Mouse (Mus musculus) G1E (cell line): ENCODE measurements around the gene Cnn3. TPM values are rescaled to one million over a fixed set of nuclear protein-coding genes. Genes with fewer than 3 reads are reported as not detected.

Experiments used
- ATAC-seq: 2 replicates; pipeline ENCODE4 v1.8.0; 2016; ENCODE audit warnings: mild to moderate bottlenecking; ENCODE audit not compliant: insufficient number of reproducible peaks, poor library complexity, low FRiP score, severe bottlenecking; ENCODE audit errors: extremely low read depth
- DNase-seq: peaks from one replicate; pipeline ENCODE4 v3.0.0; 2012; ENCODE audit warnings: low spot score
- H3K27me3 ChIP-seq: 2 replicates; pipeline ENCODE4 v1.6.1; 2012; ENCODE audit warnings: mild to moderate bottlenecking, low read length, inconsistent platforms; ENCODE audit not compliant: insufficient read depth
- H3K36me3 ChIP-seq: replicated peaks from 2 replicates; pipeline ENCODE3; 2012; ENCODE audit warnings: mild to moderate bottlenecking, inconsistent platforms
- H3K4me1 ChIP-seq: 2 replicates; pipeline ENCODE4 v1.6.1; 2012; ENCODE audit warnings: low read depth, low read length, inconsistent platforms, mixed read lengths; ENCODE audit not compliant: insufficient read depth
- H3K4me3 ChIP-seq: 2 replicates; pipeline ENCODE4 v1.5.1; 2012; ENCODE audit warnings: low read depth, mild to moderate bottlenecking, inconsistent platforms, low read length, moderate library complexity, mixed read lengths
- H3K9me3 ChIP-seq: replicated peaks from 2 replicates; pipeline ENCODE4 v1.6.1; 2012; ENCODE audit warnings: inconsistent platforms
- CTCF ChIP-seq: IDR thresholded peaks from 2 replicates; pipeline ENCODE4 v1.5.1; 2012; ENCODE audit warnings: low read depth, low read length, inconsistent platforms, mixed read lengths
- GATA1 ChIP-seq: IDR thresholded peaks from 2 replicates; pipeline ENCODE4 v1.6.1; 2012; ENCODE audit warnings: borderline replicate concordance, low read length, inconsistent platforms, mixed read lengths
- GATA2 ChIP-seq: IDR thresholded peaks from 2 replicates; pipeline ENCODE4 v1.6.1; 2012; ENCODE audit warnings: low read depth, low read length, inconsistent platforms, borderline replicate concordance
- POLR2AphosphoS5 ChIP-seq: IDR thresholded peaks from 2 replicates; pipeline ENCODE4 v1.6.1; 2012; ENCODE audit warnings: low read depth, low read length, inconsistent platforms; ENCODE audit not compliant: insufficient replicate concordance
- TAL1 ChIP-seq: conservative IDR thresholded peaks from 2 replicates; pipeline ENCODE4 v1.6.1; 2012; ENCODE audit warnings: low read depth, low read length, inconsistent platforms, mixed read lengths
- polyA plus RNA-seq: library from polyadenylated mRNA; stranded (reverse); fragments of >175 nt; gene quantifications from 2 replicates; pipeline ENCODE4 v1.2.3, GENCODE M21; 2012
- total RNA-seq, 2 experiments: library from RNA; stranded (forward) in 1 of 2; stranded (reverse) in 1 of 2; fragments of 200-1000 nt in 1 of 2; fragments of >200 nt in 1 of 2; fragmentation: Nextera tagmentation in 1 of 2; gene quantifications; 2 replicates each; pipeline ENCODE4 v1.2.3; 2014 to 2017

The Cnn3 gene
- not detected in 2 replicates for total RNA-seq (2014; fragmentation: Nextera tagmentation)
- 0.33 TPM in 1 of 2 replicates, not detected in the other for total RNA-seq (2017)
- not detected in 2 replicates for polyA plus RNA-seq

DNA sequence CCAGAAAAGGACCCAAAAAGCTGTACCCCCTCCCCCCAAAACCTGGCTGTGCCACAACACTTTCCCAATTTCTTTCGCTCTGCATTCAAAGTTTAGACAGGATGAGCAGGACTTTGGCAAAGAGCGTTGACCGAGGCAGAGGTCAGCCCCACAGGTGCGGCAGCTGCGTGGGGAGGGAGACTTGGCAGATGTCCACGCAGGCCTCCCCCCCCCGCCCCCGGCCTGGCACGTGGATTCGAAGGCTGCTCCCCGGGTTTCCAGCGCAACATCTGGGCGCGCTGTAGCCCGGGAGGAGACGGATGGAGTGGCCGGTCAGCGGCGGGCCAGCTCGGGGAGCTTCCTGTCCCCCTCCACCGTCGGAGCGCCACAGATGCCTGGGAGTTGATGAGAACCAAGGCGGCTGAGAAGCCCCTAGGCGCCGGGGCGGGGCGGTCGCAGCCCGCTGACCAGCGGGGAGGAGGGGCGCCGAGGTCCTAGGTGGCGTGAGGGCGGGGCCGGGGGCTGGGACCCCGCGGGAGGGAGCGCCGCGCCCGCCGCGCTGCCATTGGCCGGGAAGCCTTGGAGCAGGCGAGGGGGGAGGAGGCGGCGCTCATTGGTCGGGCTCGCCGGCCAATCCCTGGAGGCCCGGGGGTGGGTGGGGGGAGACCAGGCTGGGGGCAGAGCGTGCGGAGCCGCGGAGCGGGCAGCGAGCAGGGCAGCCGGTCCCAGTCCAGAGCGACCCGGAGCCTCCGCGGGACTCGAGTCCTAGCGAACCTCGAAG is at the start of gene Cnn3:
Gene Cnn3 (plus strand): TSS at position 637 of the 760 bp plus-strand sequence.
- H3K4me1 ChIP-seq, result no peaks in the 10 kb centered on the region
- H3K27me3 ChIP-seq, result peaks cover 8% of the 10 kb centered on the region; the same call in 1 of the 2 replicates
- no peak for TF ChIP-seq POLR2AphosphoS5
- no peak for TF ChIP-seq TAL1
- TF ChIP-seq GATA2, result no peak
- no peak for TF ChIP-seq CTCF
- TF ChIP-seq GATA1, result no peak
- no peak for DNase-seq
- H3K36me3 ChIP-seq, result no peaks in the 10 kb centered on the region
- no peak within 1 kb of the TSS; the same call in 1 of the 2 replicates for H3K4me3 ChIP-seq
- ATAC-seq, result no peak
- H3K9me3 ChIP-seq, result peaks cover 19% of the 10 kb centered on the region

GRCm38 (mm10) chr3:121378708-121379612 is 47.3 kb upstream of the Cnn3 start:
- Histone ChIP-seq H3K9me3 (no peaks in the 10 kb centered on the region), H3K36me3 (no peaks in the 10 kb centered on the region), H3K4me1 (no peaks in the 10 kb centered on the region), H3K27me3 (peaks cover 4% of the 10 kb centered on the region), H3K4me3 (no peak overlapping the region)
- TF ChIP-seq GATA2 (no peak), GATA1 (no peak), TAL1 (no peak), CTCF (no peak), POLR2AphosphoS5 (no peak)
- ATAC-seq (no peak), DNase-seq (no peak)

- DNase-seq (no peak), ATAC-seq (no peak)
- Histone ChIP-seq H3K9me3 (no peaks in the 10 kb centered on the region), H3K4me3 (no peak overlapping the region), H3K27me3 (peaks cover 3% of the 10 kb centered on the region), H3K4me1 (no peaks in the 10 kb centered on the region), H3K36me3 (no peaks in the 10 kb centered on the region)
- TF ChIP-seq POLR2AphosphoS5 (no peak), TAL1 (no peak), GATA2 (no peak), GATA1 (no peak), CTCF (no peak)
These were observed 46.6 kb upstream of the Cnn3 start for GRCm38 (mm10) chr3:121379699-121380098.

DNA sequence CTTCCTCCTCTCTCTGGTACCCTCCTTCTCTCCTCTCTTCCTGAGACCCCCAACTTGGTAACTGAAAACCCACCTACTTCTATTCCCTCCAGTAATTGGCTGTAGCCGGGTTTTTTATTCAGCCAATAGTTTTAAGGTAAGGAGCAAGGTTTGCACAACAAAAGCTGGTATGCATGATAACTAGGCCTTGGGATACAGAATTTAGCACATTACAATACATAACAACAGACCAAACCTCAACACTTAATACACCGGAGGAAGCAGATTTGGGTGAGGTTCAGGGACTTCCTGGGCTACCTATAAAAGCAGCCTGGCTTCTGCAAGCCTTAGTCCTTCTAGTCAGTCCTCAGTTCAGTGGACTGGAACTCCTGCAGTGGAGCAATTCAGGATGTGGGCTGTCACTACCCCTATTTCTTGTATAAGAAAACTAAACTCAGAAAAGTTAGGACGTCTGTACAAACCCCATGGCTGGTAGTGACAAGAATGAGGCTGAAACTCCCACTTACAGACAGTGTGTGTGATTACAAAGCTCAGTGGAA is 38.8 kb upstream of the Cnn3 start:
- H3K27me3 ChIP-seq, result peaks cover 2% of the 10 kb centered on the region; the same call in 1 of the 2 replicates
- no peaks in the 10 kb centered on the region for H3K4me1 ChIP-seq
- H3K4me3 ChIP-seq, result no peak overlapping the region
- H3K9me3 ChIP-seq, result no peaks in the 10 kb centered on the region
- TF ChIP-seq CTCF (no peak), TAL1 (no peak), GATA2 (no peak), POLR2AphosphoS5 (no peak)
- no peaks in the 10 kb centered on the region for H3K36me3 ChIP-seq
- DNase-seq (no peak), ATAC-seq (no peak)

DNA sequence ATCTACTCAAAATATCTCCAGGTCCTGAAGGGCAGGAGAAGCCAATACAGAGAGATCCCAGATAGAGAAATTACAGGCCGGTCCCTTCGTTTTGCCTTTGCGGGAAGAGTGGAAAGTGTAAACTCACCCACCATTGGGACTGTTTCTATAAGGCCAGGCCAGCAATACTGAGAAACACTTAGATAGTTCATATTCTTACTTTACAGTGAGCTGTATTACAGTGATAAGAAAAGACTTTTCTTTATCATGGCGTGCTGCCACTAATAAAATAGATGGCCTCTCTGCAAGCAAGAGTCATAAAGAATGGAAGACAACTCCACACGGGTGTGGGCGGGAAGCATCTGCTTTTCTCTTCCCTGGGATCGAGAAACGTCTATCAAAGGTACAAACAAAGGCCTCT is 36.9 kb upstream of the Cnn3 start:
- ATAC-seq (no peak), DNase-seq (no peak)
- peaks cover 2% of the 10 kb centered on the region; the same call in 1 of the 2 replicates for H3K27me3 ChIP-seq
- no peaks in the 10 kb centered on the region for H3K4me1 ChIP-seq
- TF ChIP-seq GATA2 (no peak), GATA1 (no peak), CTCF (no peak), TAL1 (no peak)
- no peaks in the 10 kb centered on the region for H3K36me3 ChIP-seq
- H3K4me3 ChIP-seq, result no peak overlapping the region
- no peaks in the 10 kb centered on the region for H3K9me3 ChIP-seq
